Mouse (Mus musculus): ENCODE measurements at regions not wholly inside any gene's neighbourhood (a gene's known extent, or its start where the extent isn't known, plus 50 kb on each side); places are given as distances from the start of the nearest gene placed in this dataset.

- in situ Hi-C loops (cut with MboI): no loop called here
These were observed 308.6 kb downstream of the Arl4a start for GRCm38 (mm10) chr12:39729255-39729654.

GRCm38 (mm10) chr12:39724172-39724571, 313.7 kb downstream of the Arl4a start:
- in situ Hi-C loops (cut with MboI): no loop called here

GRCm38 (mm10) chr12:39715120-39715519, 322.7 kb downstream of the Arl4a start:
- in situ Hi-C loops (cut with MboI): no loop called here

- in situ Hi-C loops (cut with MboI): no loop called here
These were observed 323.5 kb downstream of the Arl4a start for GRCm38 (mm10) chr12:39714169-39714794.

- in situ Hi-C loops (cut with MboI): no loop called here
These were observed 326.0 kb downstream of the Arl4a start for GRCm38 (mm10) chr12:39711807-39712206.

- in situ Hi-C loops (cut with MboI): no loop called here
These were observed 328.0 kb downstream of the Arl4a start for GRCm38 (mm10) chr12:39709850-39710249.

GRCm38 (mm10) chr12:39697182-39697581, 340.6 kb downstream of the Arl4a start:
- in situ Hi-C loops (cut with MboI): no loop called here

GRCm38 (mm10) chr12:39695322-39695721, 342.5 kb downstream of the Arl4a start:
- in situ Hi-C loops (cut with MboI): no loop called here

- in situ Hi-C loops (cut with MboI): no loop called here
These were observed 345.8 kb downstream of the Arl4a start for GRCm38 (mm10) chr12:39692043-39692442.

- in situ Hi-C loops (cut with MboI): no loop called here
These were observed 352.4 kb downstream of the Arl4a start for GRCm38 (mm10) chr12:39685399-39685798.

GRCm38 (mm10) chr12:39682121-39682520, 355.7 kb downstream of the Arl4a start:
- in situ Hi-C loops (cut with MboI): no loop called here

GRCm38 (mm10) chr12:39675608-39676007, 362.2 kb downstream of the Arl4a start:
- in situ Hi-C loops (cut with MboI): no loop called here

GRCm38 (mm10) chr12:39667701-39668100, 370.1 kb downstream of the Arl4a start:
- in situ Hi-C loops (cut with MboI): loop anchor here (25.0 kb wide), 1 partner anchor 370 kb away; the partner anchor contains the start of gene Arl4a

GRCm38 (mm10) chr12:39665448-39665847, 372.4 kb downstream of the Arl4a start:
- in situ Hi-C loops (cut with MboI): loop anchor here (25.0 kb wide), 1 partner anchor 372 kb away; the partner anchor contains the start of gene Arl4a

GRCm38 (mm10) chr12:39660420-39660819, 377.4 kb downstream of the Arl4a start:
- in situ Hi-C loops (cut with MboI): loop anchor here (25.0 kb wide), 1 partner anchor 377 kb away; the partner anchor contains the start of gene Arl4a

GRCm38 (mm10) chr12:39656606-39657005, 381.2 kb downstream of the Arl4a start:
- in situ Hi-C loops (cut with MboI): loop anchor here (25.0 kb wide), 1 partner anchor 381 kb away; the partner anchor contains the start of gene Arl4a

GRCm38 (mm10) chr12:39648952-39649351, 388.9 kb downstream of the Arl4a start:
- in situ Hi-C loops (cut with MboI): no loop called here

GRCm38 (mm10) chr12:39646556-39646955, 391.3 kb downstream of the Arl4a start:
- in situ Hi-C loops (cut with MboI): no loop called here

- in situ Hi-C loops (cut with MboI): no loop called here
These were observed 392.2 kb downstream of the Arl4a start for GRCm38 (mm10) chr12:39645581-39645980.

- in situ Hi-C loops (cut with MboI): no loop called here
These were observed 398.6 kb downstream of the Arl4a start for GRCm38 (mm10) chr12:39639246-39639645.

- in situ Hi-C loops (cut with MboI): no loop called here
These were observed 403.5 kb downstream of the Arl4a start for GRCm38 (mm10) chr12:39634337-39634736.

GRCm38 (mm10) chr12:39621266-39621665, 416.6 kb downstream of the Arl4a start:
- in situ Hi-C loops (cut with MboI): no loop called here

- in situ Hi-C loops (cut with MboI): no loop called here
These were observed 432.5 kb downstream of the Arl4a start for GRCm38 (mm10) chr12:39605289-39605688.

GRCm38 (mm10) chr12:39604723-39605122, 433.1 kb downstream of the Arl4a start:
- in situ Hi-C loops (cut with MboI): no loop called here
